Mouse (Mus musculus) forebrain, embryonic 14.5 days (tissue): Measurements from ENCODE around the gene Stum. TPM values are rescaled to one million over a fixed set of nuclear protein-coding genes. Genes with fewer than 3 reads are reported as not detected.

ENCODE experiments used
- ATAC-seq: fragments of 200-750 bp; cut with Nextera tagmentation; 2 replicates; pipeline ENCODE4 v1.8.0; 2017; ENCODE audit warnings: mild to moderate bottlenecking, moderate library complexity
- DNase-seq: peaks from one replicate; pipeline ENCODE4 v3.0.0-alpha.2; 2015; ENCODE audit warnings: low spot score
- H3K27ac ChIP-seq: fragments of 300-500 bp; sonication (generic); 2 replicates; pipeline ENCODE4 v1.5.1; 2014; ENCODE audit warnings: low read depth, mild to moderate bottlenecking, control low read depth, low read length, moderate library complexity
- H3K27me3 ChIP-seq: fragments of 300-500 bp; sonication (generic); replicated peaks from 2 replicates; pipeline ENCODE4 v1.6.1; 2014; ENCODE audit warnings: low read length, control low read depth, mixed read lengths; ENCODE audit not compliant: control insufficient read depth, insufficient read depth
- H3K36me3 ChIP-seq: fragments of 300-500 bp; sonication (generic); 2 replicates; pipeline ENCODE4 v1.6.1; 2014; ENCODE audit warnings: low read length, control low read depth; ENCODE audit not compliant: control insufficient read depth, insufficient read depth
- H3K4me1 ChIP-seq: fragments of 300-500 bp; sonication (generic); 2 replicates; pipeline ENCODE4 v1.6.1; 2014; ENCODE audit warnings: antibody characterized with exemption, low read length, control low read depth; ENCODE audit not compliant: control insufficient read depth, insufficient read depth
- H3K4me2 ChIP-seq: fragments of 300-500 bp; sonication (generic); 2 replicates; pipeline ENCODE4 v1.6.1; 2014; ENCODE audit warnings: mild to moderate bottlenecking, control low read depth, low read length
- H3K4me3 ChIP-seq: fragments of 300-500 bp; sonication (generic); 2 replicates; pipeline ENCODE4 v1.5.1; 2014; ENCODE audit warnings: low read depth, low read length, control low read depth
- H3K9ac ChIP-seq: fragments of 300-500 bp; sonication (generic); 2 replicates; pipeline ENCODE4 v1.6.1; 2014; ENCODE audit warnings: mild to moderate bottlenecking, low read length, control low read depth, moderate library complexity
- H3K9me3 ChIP-seq: fragments of 300-500 bp; sonication (generic); replicated peaks from 2 replicates; pipeline ENCODE4 v1.6.1; 2016; ENCODE audit warnings: low read length, control low read depth, mixed read lengths; ENCODE audit not compliant: control insufficient read depth
- WGBS: fragments of 180-500 bp; shearing (Covaris S2); extraction: QIAGEN DNeasy Blood & Tissue Kit; methylation state at CpG from one replicate; pipeline ENCODE4 v1.1.7; 2014; 5-methylcytosine and 5-hydroxymethylcytosine counted together
- polyA plus RNA-seq: library from polyadenylated mRNA; unstranded; fragments of >200 nt; fragmentation: Nextera tagmentation; extraction: Ambion mirVana; gene quantifications from 2 replicates; pipeline ENCODE4 v1.2.1, GENCODE M21; 2014

Stum gene
- polyA plus RNA-seq, 1 experiment from 2014 or later, result 3.2 TPM

GRCm38 (mm10) chr1:180481956-180482355, 1.3 kb downstream of the Stum start:
- Histone ChIP-seq H3K9me3 (no peaks in the 10 kb centered on the region), H3K27me3 (peaks cover 30% of the 10 kb centered on the region), H3K4me3 (no peak overlapping the region), H3K36me3 (no peaks in the 10 kb centered on the region), H3K27ac (no peak overlapping the region), H3K4me1 (peaks cover 8% of the 10 kb centered on the region; the same call in 1 of the 2 replicates), H3K4me2 (no peak overlapping the region), H3K9ac (no peak overlapping the region)
- DNase-seq, result no peak
- WGBS, result 16% methylated on average over 10 of the region's 10 CpGs
- ATAC-seq, result no peak

DNA sequence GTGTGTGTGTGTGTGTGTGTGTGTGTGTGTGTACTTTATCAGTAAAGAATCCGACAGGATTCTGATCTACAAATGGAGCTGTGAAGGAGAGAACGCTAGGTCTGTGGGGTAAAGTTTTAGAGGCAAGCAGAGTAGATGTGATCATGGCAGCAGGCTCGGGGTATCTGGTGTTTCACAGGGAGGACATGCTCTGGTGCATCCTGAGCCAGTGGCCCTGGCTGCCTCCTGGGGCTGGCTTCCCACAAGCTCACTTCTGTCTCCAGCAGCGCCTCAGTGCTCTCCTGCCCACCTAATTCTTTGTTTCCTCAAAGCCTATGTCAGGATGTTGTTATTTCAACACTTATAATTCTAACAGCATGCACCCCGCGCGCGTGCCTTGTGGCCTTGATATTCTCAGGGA, 2.0 kb downstream of the Stum start:
- Histone ChIP-seq H3K4me3 (no peak overlapping the region), H3K36me3 (no peaks in the 10 kb centered on the region), H3K9me3 (no peaks in the 10 kb centered on the region), H3K4me2 (no peak overlapping the region), H3K4me1 (peaks cover 8% of the 10 kb centered on the region; the same call in 1 of the 2 replicates), H3K9ac (no peak overlapping the region), H3K27me3 (peaks cover 30% of the 10 kb centered on the region), H3K27ac (no peak overlapping the region)
- DNase-seq (no peak), ATAC-seq (no peak)
- WGBS, result 46% methylated on average over 8 of the region's 8 CpGs

DNA sequence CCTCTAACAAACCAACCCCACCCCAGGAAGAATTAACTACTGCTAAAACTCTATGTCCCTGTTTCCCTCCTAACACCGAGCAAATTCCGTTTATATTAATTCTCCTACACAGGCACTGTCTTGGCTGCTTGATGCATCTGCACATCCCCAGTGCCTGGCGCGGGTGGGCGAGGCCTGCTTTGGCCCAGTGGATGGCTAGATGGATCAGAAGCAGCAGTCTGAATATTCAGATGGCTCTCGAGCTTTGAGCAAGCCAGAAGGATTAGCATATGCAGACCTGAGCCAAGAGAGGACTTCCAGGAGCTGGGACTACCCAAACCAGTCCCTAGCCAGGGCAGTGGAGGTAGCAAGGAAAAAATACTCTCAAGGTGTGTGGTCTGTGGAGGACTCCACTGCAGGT, 3.0 kb downstream of the Stum start:
- Histone ChIP-seq H3K27me3 (peaks cover 30% of the 10 kb centered on the region), H3K27ac (no peak overlapping the region)
- 37% methylated on average over 6 of the region's 6 CpGs for WGBS

GRCm38 (mm10) chr1:180473566-180473965, 9.7 kb downstream of the Stum start:
- Histone ChIP-seq H3K27me3 (no peaks in the 10 kb centered on the region), H3K4me1 (no peaks in the 10 kb centered on the region)

More for the DNA sequence above, 3.0 kb downstream of the Stum start:
- Histone ChIP-seq H3K36me3 (no peaks in the 10 kb centered on the region), H3K4me2 (no peak overlapping the region), H3K9ac (no peak overlapping the region), H3K4me3 (no peak overlapping the region), H3K4me1 (peaks cover 8% of the 10 kb centered on the region; the same call in 1 of the 2 replicates), H3K9me3 (no peaks in the 10 kb centered on the region)
- ATAC-seq (no peak), DNase-seq (no peak)

GRCm38 (mm10) chr1:180468004-180468403, 15.3 kb downstream of the Stum start:
- no peaks in the 10 kb centered on the region for H3K36me3 ChIP-seq
- ATAC-seq (no peak), DNase-seq (no peak)
- WGBS, result 97% methylated on average over 4 of the region's 4 CpGs
- H3K27ac ChIP-seq, result no peak overlapping the region
- H3K9me3 ChIP-seq, result no peaks in the 10 kb centered on the region
- H3K4me2 ChIP-seq, result no peak overlapping the region
- no peaks in the 10 kb centered on the region for H3K4me1 ChIP-seq
- H3K4me3 ChIP-seq, result no peak overlapping the region
- H3K9ac ChIP-seq, result no peak overlapping the region
- H3K27me3 ChIP-seq, result no peaks in the 10 kb centered on the region

More at GRCm38 (mm10) chr1:180473566-180473965, 9.7 kb downstream of the Stum start:
- Histone ChIP-seq H3K27ac (no peak overlapping the region), H3K4me2 (no peak overlapping the region), H3K9me3 (no peaks in the 10 kb centered on the region), H3K36me3 (no peaks in the 10 kb centered on the region), H3K4me3 (no peak overlapping the region), H3K9ac (no peak overlapping the region)
- ATAC-seq, result no peak
- no peak for DNase-seq

DNA sequence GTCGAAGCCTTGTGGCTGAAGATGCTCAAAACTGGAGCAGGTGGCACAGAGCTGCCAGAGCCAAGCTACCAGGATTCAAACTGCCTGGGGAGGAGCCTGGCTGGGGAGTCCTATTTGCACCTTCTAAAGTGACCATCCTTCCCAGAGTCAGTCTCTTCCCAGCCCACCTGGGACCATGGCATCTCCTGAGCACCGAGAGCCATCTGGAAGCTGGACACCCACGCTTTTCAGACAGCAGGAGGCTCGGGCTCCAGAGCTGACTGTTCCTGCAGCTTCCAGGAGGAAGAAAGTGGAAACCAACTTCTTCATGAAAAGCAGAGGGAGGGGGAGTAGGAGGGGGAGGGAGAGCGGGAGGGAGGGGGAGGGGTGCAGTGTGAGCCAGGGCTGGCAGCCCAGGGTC, 17.7 kb downstream of the Stum start:
- Histone ChIP-seq H3K27ac (no peak overlapping the region), H3K9ac (no peak overlapping the region), H3K9me3 (no peaks in the 10 kb centered on the region), H3K36me3 (no peaks in the 10 kb centered on the region), H3K4me1 (no peaks in the 10 kb centered on the region), H3K4me3 (no peak overlapping the region), H3K4me2 (no peak overlapping the region), H3K27me3 (no peaks in the 10 kb centered on the region)
- ATAC-seq (no peak), DNase-seq (no peak)
- WGBS, result 67% methylated on average over 5 of the region's 5 CpGs

- Histone ChIP-seq H3K4me2 (no peak overlapping the region), H3K9ac (no peak overlapping the region), H3K27ac (no peak overlapping the region), H3K4me1 (no peaks in the 10 kb centered on the region), H3K9me3 (no peaks in the 10 kb centered on the region), H3K27me3 (no peaks in the 10 kb centered on the region), H3K36me3 (no peaks in the 10 kb centered on the region), H3K4me3 (no peak overlapping the region)
- ATAC-seq (no peak), DNase-seq (no peak)
- WGBS, result 70% methylated on average over 5 of the region's 5 CpGs
Observed at GRCm38 (mm10) chr1:180464357-180464756, 18.9 kb downstream of the Stum start.

DNA sequence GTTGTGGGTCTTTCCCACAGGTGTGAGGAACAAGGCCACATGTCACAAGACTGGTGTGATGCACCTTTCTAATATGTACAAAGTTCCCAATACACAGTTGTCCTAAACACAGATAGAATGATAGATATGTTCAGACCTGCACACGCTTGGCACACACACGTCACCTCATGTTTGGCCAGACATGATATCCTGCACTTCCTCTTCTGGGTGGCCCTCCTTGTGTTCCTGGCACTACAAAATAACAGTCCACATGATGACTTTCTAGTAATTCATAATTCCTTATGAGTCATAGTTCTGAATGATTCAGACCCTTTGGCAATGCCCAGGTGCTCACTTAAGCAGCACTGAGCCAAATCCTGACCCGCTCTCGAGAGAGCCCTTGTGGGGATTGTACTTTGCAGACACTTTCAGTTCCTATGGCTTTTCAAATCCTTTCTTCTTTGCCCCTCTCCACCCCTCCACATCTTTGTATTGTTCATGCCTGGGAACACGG, 20.3 kb downstream of the Stum start:
- H3K36me3 ChIP-seq, result no peaks in the 10 kb centered on the region
- H3K9me3 ChIP-seq, result no peaks in the 10 kb centered on the region
- 80% methylated on average over 5 of the region's 5 CpGs for WGBS
- H3K27ac ChIP-seq, result no peak overlapping the region
- H3K4me2 ChIP-seq, result no peak overlapping the region
- H3K27me3 ChIP-seq, result no peaks in the 10 kb centered on the region
- H3K9ac ChIP-seq, result no peak overlapping the region
- ATAC-seq, result no peak
- peaks cover 7% of the 10 kb centered on the region; the same call in 1 of the 2 replicates for H3K4me1 ChIP-seq
- H3K4me3 ChIP-seq, result no peak overlapping the region
- DNase-seq, result no peak

DNA sequence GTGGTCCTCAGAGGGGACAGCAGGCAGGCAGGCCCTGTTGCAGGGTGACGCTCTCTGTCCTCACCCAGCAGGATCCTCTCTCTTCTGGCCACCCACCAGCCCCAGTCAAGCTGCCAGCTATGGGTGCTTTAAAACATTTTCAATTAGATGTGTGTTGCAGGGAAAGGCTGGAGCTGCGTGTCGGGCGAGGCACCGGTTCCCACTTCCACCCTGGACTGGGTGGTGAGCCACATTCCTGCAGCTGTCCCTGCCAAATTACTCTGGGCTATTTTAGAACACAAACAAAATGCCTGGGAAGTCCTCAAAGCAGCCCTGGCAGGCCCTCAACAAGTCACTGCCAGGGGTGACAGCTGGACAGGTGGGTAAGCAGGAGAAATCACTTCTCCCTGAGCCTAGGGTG, 20.9 kb downstream of the Stum start:
- H3K4me2 ChIP-seq, result no peak overlapping the region
- DNase-seq (no peak), ATAC-seq (no peak)
- no peak overlapping the region for H3K4me3 ChIP-seq
- no peaks in the 10 kb centered on the region for H3K27me3 ChIP-seq
- 89% methylated on average over 5 of the region's 5 CpGs for WGBS
- H3K9me3 ChIP-seq, result no peaks in the 10 kb centered on the region
- no peak overlapping the region for H3K27ac ChIP-seq
- H3K9ac ChIP-seq, result no peak overlapping the region
- no peaks in the 10 kb centered on the region for H3K36me3 ChIP-seq
- H3K4me1 ChIP-seq, result peaks cover 8% of the 10 kb centered on the region
